Mouse (Mus musculus): ENCODE results near the gene Igsf21. TPM values are rescaled to one million over a fixed set of nuclear protein-coding genes. Genes with fewer than 3 reads are reported as not detected.

The Igsf21 gene
- polyA plus RNA-seq, 1 experiment from 2014 or later = 0.44 TPM

- no peak for ATAC-seq (replicated peaks; ENCODE audit: low FRiP score)
- Histone ChIP-seq H3K9me3 (ENCODE audit: control insufficient read depth, low read length) (no peaks in the 10 kb centered on the region; the same call in 1 of the 2 replicates), H3K9ac (ENCODE audit: low read depth, low read length) (no peak overlapping the region), H3K27ac (ENCODE audit: low read depth, low read length) (no peak overlapping the region), H3K4me1 (replicated peaks; ENCODE audit: control insufficient read depth, insufficient read depth, low read length) (no peaks in the 10 kb centered on the region), H3K4me3 (ENCODE audit: low read depth, low read length) (no peak overlapping the region), H3K4me2 (no peak overlapping the region), H3K36me3 (ENCODE audit: control insufficient read depth, insufficient read depth, low read length) (no peaks in the 10 kb centered on the region), H3K27me3 (replicated peaks; ENCODE audit: control insufficient read depth, insufficient read depth, low read length) (no peaks in the 10 kb centered on the region)
- WGBS = 86% methylated on average over 13 of the region's 13 CpGs
- no peak for DNase-seq (ENCODE audit: low spot score)
Observed at GRCm38 (mm10) chr4:140063153-140063671, 183.4 kb downstream of the Igsf21 start.

- no peak for ATAC-seq (replicated peaks; ENCODE audit: low FRiP score)
- Histone ChIP-seq H3K4me2 (no peak overlapping the region), H3K9ac (ENCODE audit: low read depth, low read length) (no peak overlapping the region), H3K27me3 (replicated peaks; ENCODE audit: control insufficient read depth, insufficient read depth, low read length) (no peaks in the 10 kb centered on the region), H3K4me3 (ENCODE audit: low read depth, low read length) (no peak overlapping the region), H3K36me3 (ENCODE audit: control insufficient read depth, insufficient read depth, low read length) (no peaks in the 10 kb centered on the region), H3K27ac (ENCODE audit: low read depth, low read length) (no peak overlapping the region), H3K9me3 (ENCODE audit: control insufficient read depth, low read length) (no peaks in the 10 kb centered on the region; the same call in 1 of the 2 replicates), H3K4me1 (replicated peaks; ENCODE audit: control insufficient read depth, insufficient read depth, low read length) (no peaks in the 10 kb centered on the region)
- WGBS = 78% methylated on average over 5 of the region's 5 CpGs
- no peak for DNase-seq (ENCODE audit: low spot score)
Observed at GRCm38 (mm10) chr4:140060251-140060650, 186.3 kb downstream of the Igsf21 start.

- no peak overlapping the region for H3K4me2 ChIP-seq
- no peak for ATAC-seq (replicated peaks; ENCODE audit: low FRiP score)
- WGBS = 73% methylated on average over 7 of the region's 7 CpGs
Observed at GRCm38 (mm10) chr4:140053042-140053441, 193.5 kb downstream of the Igsf21 start.

GRCm38 (mm10) chr4:140052575-140052974 lies 194.0 kb downstream of the Igsf21 start:
- Histone ChIP-seq H3K4me3 (ENCODE audit: low read depth, low read length) (no peak overlapping the region), H3K4me2 (no peak overlapping the region)
- WGBS = 52% methylated on average over 11 of the region's 11 CpGs

More at GRCm38 (mm10) chr4:140053042-140053441, 193.5 kb downstream of the Igsf21 start:
- H3K4me1 ChIP-seq (replicated peaks; ENCODE audit: control insufficient read depth, insufficient read depth, low read length) = no peaks in the 10 kb centered on the region
- H3K9ac ChIP-seq (ENCODE audit: low read depth, low read length) = no peak overlapping the region
- H3K36me3 ChIP-seq (ENCODE audit: control insufficient read depth, insufficient read depth, low read length) = no peaks in the 10 kb centered on the region
- H3K4me3 ChIP-seq (ENCODE audit: low read depth, low read length) = no peak overlapping the region
- no peaks in the 10 kb centered on the region for H3K9me3 ChIP-seq (ENCODE audit: control insufficient read depth, low read length)
- no peak for DNase-seq (ENCODE audit: low spot score)
- H3K27ac ChIP-seq (ENCODE audit: low read depth, low read length) = no peak overlapping the region
- H3K27me3 ChIP-seq (replicated peaks; ENCODE audit: control insufficient read depth, insufficient read depth, low read length) = no peaks in the 10 kb centered on the region

GRCm38 (mm10) chr4:140047807-140048362 lies 198.7 kb downstream of the Igsf21 start:
- Histone ChIP-seq H3K4me3 (ENCODE audit: low read depth, low read length) (no peak overlapping the region), H3K27me3 (replicated peaks; ENCODE audit: control insufficient read depth, insufficient read depth, low read length) (no peaks in the 10 kb centered on the region), H3K9me3 (ENCODE audit: control insufficient read depth, low read length) (no peaks in the 10 kb centered on the region), H3K4me1 (replicated peaks; ENCODE audit: control insufficient read depth, insufficient read depth, low read length) (peaks cover 5% of the 10 kb centered on the region; the same call in 1 of the 2 replicates), H3K27ac (ENCODE audit: low read depth, low read length) (no peak overlapping the region), H3K36me3 (ENCODE audit: control insufficient read depth, insufficient read depth, low read length) (no peaks in the 10 kb centered on the region), H3K9ac (ENCODE audit: low read depth, low read length) (no peak overlapping the region), H3K4me2 (no peak overlapping the region)
- ATAC-seq (replicated peaks; ENCODE audit: low FRiP score) = no peak
- DNase-seq (ENCODE audit: low spot score) = no peak
- WGBS = 63% methylated on average over 10 of the region's 10 CpGs

More at GRCm38 (mm10) chr4:140052575-140052974, 194.0 kb downstream of the Igsf21 start:
- Histone ChIP-seq H3K27ac (ENCODE audit: low read depth, low read length) (no peak overlapping the region), H3K27me3 (replicated peaks; ENCODE audit: control insufficient read depth, insufficient read depth, low read length) (no peaks in the 10 kb centered on the region), H3K4me1 (replicated peaks; ENCODE audit: control insufficient read depth, insufficient read depth, low read length) (no peaks in the 10 kb centered on the region), H3K9ac (ENCODE audit: low read depth, low read length) (no peak overlapping the region), H3K9me3 (ENCODE audit: control insufficient read depth, low read length) (no peaks in the 10 kb centered on the region), H3K36me3 (ENCODE audit: control insufficient read depth, insufficient read depth, low read length) (no peaks in the 10 kb centered on the region)
- DNase-seq (ENCODE audit: low spot score) (no peak), ATAC-seq (replicated peaks; ENCODE audit: low FRiP score) (no peak)

GRCm38 (mm10) chr4:140043953-140044352 lies 202.6 kb downstream of the Igsf21 start:
- no peaks in the 10 kb centered on the region for H3K36me3 ChIP-seq (ENCODE audit: control insufficient read depth, insufficient read depth, low read length)
- 42% methylated on average over 12 of the region's 12 CpGs for WGBS
- DNase-seq (ENCODE audit: low spot score) (no peak), ATAC-seq (replicated peaks; ENCODE audit: low FRiP score) (no peak)
- H3K4me1 ChIP-seq (replicated peaks; ENCODE audit: control insufficient read depth, insufficient read depth, low read length) = peaks cover 5% of the 10 kb centered on the region; the same call in 1 of the 2 replicates
- peaks cover 12% of the 10 kb centered on the region for H3K27me3 ChIP-seq (replicated peaks; ENCODE audit: control insufficient read depth, insufficient read depth, low read length)
- no peak overlapping the region for H3K27ac ChIP-seq (ENCODE audit: low read depth, low read length)
- no peak overlapping the region for H3K4me2 ChIP-seq
- no peak overlapping the region for H3K4me3 ChIP-seq (ENCODE audit: low read depth, low read length)
- H3K9ac ChIP-seq (ENCODE audit: low read depth, low read length) = no peak overlapping the region
- H3K9me3 ChIP-seq (ENCODE audit: control insufficient read depth, low read length) = no peaks in the 10 kb centered on the region

GRCm38 (mm10) chr4:140038586-140039411 lies 207.8 kb downstream of the Igsf21 start:
- no peak overlapping the region for H3K4me3 ChIP-seq (ENCODE audit: low read depth, low read length)
- H3K9me3 ChIP-seq (ENCODE audit: control insufficient read depth, low read length) = no peaks in the 10 kb centered on the region
- no peak overlapping the region for H3K4me2 ChIP-seq
- no peak overlapping the region for H3K27ac ChIP-seq (ENCODE audit: low read depth, low read length)
- DNase-seq (ENCODE audit: low spot score) (no peak), ATAC-seq (replicated peaks; ENCODE audit: low FRiP score) (no peak)
- WGBS = 10% methylated on average over 26 of the region's 26 CpGs
- peaks cover 4% of the 10 kb centered on the region; the same call in 1 of the 2 replicates for H3K4me1 ChIP-seq (replicated peaks; ENCODE audit: control insufficient read depth, insufficient read depth, low read length)
- no peaks in the 10 kb centered on the region for H3K36me3 ChIP-seq (ENCODE audit: control insufficient read depth, insufficient read depth, low read length)
- H3K27me3 ChIP-seq (replicated peaks; ENCODE audit: control insufficient read depth, insufficient read depth, low read length) = peaks cover 42% of the 10 kb centered on the region
- no peak overlapping the region for H3K9ac ChIP-seq (ENCODE audit: low read depth, low read length)

- no peak for DNase-seq (ENCODE audit: low spot score)
- peaks cover 42% of the 10 kb centered on the region for H3K27me3 ChIP-seq (replicated peaks; ENCODE audit: control insufficient read depth, insufficient read depth, low read length)
- no peaks in the 10 kb centered on the region for H3K36me3 ChIP-seq (ENCODE audit: control insufficient read depth, insufficient read depth, low read length)
- 0 out of 2 replicates have a peak, but pooled peaks cover 2% of the 10 kb centered on the region for H3K4me1 ChIP-seq (replicated peaks; ENCODE audit: control insufficient read depth, insufficient read depth, low read length)
- WGBS = 6% methylated on average over 13 of the region's 13 CpGs
- no peak for ATAC-seq (replicated peaks; ENCODE audit: low FRiP score)
- no peak overlapping the region for H3K27ac ChIP-seq (ENCODE audit: low read depth, low read length)
- no peak overlapping the region for H3K4me3 ChIP-seq (ENCODE audit: low read depth, low read length)
- H3K9me3 ChIP-seq (ENCODE audit: control insufficient read depth, low read length) = no peaks in the 10 kb centered on the region
- no peak overlapping the region for H3K4me2 ChIP-seq
- H3K9ac ChIP-seq (ENCODE audit: low read depth, low read length) = no peak overlapping the region
Observed at GRCm38 (mm10) chr4:140037784-140038387, 208.7 kb downstream of the Igsf21 start.
